Mouse (Mus musculus): ENCODE measurements around the gene Zfp780b. TPM values are rescaled to one million over a fixed set of nuclear protein-coding genes. Genes with fewer than 3 reads are reported as not detected.
"Not testable (repeated sequence)": the region's sequence is repeated elsewhere in the genome, so short reads cannot be mapped to it uniquely, and the experiment has no call there.

The Zfp780b gene
- 8.5 and 10.2 TPM in 2 replicates for polyA plus RNA-seq (2015; fragmentation: Nextera tagmentation; extraction: Ambion mirVana)

- Histone ChIP-seq H3K4me2 (replicated peaks; ENCODE audit: low read depth, low read length) (peak within 1 kb of the TSS; percentile 87), H3K27me3 (replicated peaks; ENCODE audit: insufficient read depth, low read length) (no peaks in the 10 kb centered on the region), H3K4me1 (ENCODE audit: insufficient read depth, low read depth, low read length) (0 out of 2 replicates have a peak, but pooled peaks cover 3% of the 10 kb centered on the region), H3K9me3 (ENCODE audit: low read length) (peaks cover under 1% of the 10 kb centered on the region; the same call in 1 of the 2 replicates), H3K36me3 (ENCODE audit: insufficient read depth, low read length) (no peaks in the 10 kb centered on the region), H3K9ac (replicated peaks; ENCODE audit: low read depth) (peak within 1 kb of the TSS; percentile 81), H3K27ac (ENCODE audit: low read length) (peak within 1 kb of the TSS; percentile 92), H3K4me3 (ENCODE audit: low read depth, low read length) (peak within 1 kb of the TSS; percentile 83)
- TF ChIP-seq EP300 (IDR thresholded peaks at IDR 0.05): no peak
- no peak for TF ChIP-seq CTCF (IDR thresholded peaks at IDR 0.05)
- ATAC-seq (peak; percentile 91), DNase-seq (ENCODE audit: low spot score) (peak; percentile 80)
- under 1% methylated on average over 29 of the region's 29 CpGs for WGBS
Measured at GRCm38 (mm10) chr7:27978683-27979528, at the start of gene Zfp780b. Gene Zfp780b (minus strand): TSS chr7:27979171.

GRCm38 (mm10) chr7:28014445-28014810, 35.5 kb upstream of the Zfp780b start:
- no peak for DNase-seq (ENCODE audit: low spot score)
- H3K27ac ChIP-seq (ENCODE audit: low read length): no peak overlapping the region
- H3K4me1 ChIP-seq (ENCODE audit: insufficient read depth, low read depth, low read length): peaks cover 5% of the 10 kb centered on the region; the same call in 1 of the 2 replicates
- no peak for TF ChIP-seq CTCF (IDR thresholded peaks at IDR 0.05)
- TF ChIP-seq EP300 (IDR thresholded peaks at IDR 0.05): no peak
- H3K27me3 ChIP-seq (replicated peaks; ENCODE audit: insufficient read depth, low read length): no peaks in the 10 kb centered on the region
- peak overlapping the region; percentile 76 for H3K4me3 ChIP-seq (ENCODE audit: low read depth, low read length)
- H3K4me2 ChIP-seq (replicated peaks; ENCODE audit: low read depth, low read length): peak overlapping the region; percentile 79
- H3K9me3 ChIP-seq (ENCODE audit: low read length): no peaks in the 10 kb centered on the region
- H3K9ac ChIP-seq (replicated peaks; ENCODE audit: low read depth): peak overlapping the region; percentile 78
- no peaks in the 10 kb centered on the region for H3K36me3 ChIP-seq (ENCODE audit: insufficient read depth, low read length)
- no peak for ATAC-seq
- WGBS: 21% methylated on average over 7 of the region's 7 CpGs

GRCm38 (mm10) chr7:28013549-28014444, 34.8 kb upstream of the Zfp780b start, which contains the start of gene Zfp850:
Gene Zfp850 (minus strand): TSS chr7:28014115.
- ATAC-seq: peak; percentile 90

GRCm38 (mm10) chr7:28010271-28010670, 31.3 kb upstream of the Zfp780b start:
- Histone ChIP-seq H3K36me3 (ENCODE audit: insufficient read depth, low read length) (no peaks in the 10 kb centered on the region), H3K9me3 (ENCODE audit: low read length) (no peaks in the 10 kb centered on the region), H3K4me2 (replicated peaks; ENCODE audit: low read depth, low read length) (no peak overlapping the region), H3K27me3 (replicated peaks; ENCODE audit: insufficient read depth, low read length) (no peaks in the 10 kb centered on the region), H3K4me1 (ENCODE audit: insufficient read depth, low read depth, low read length) (peaks cover 5% of the 10 kb centered on the region; the same call in 1 of the 2 replicates), H3K27ac (ENCODE audit: low read length) (no peak overlapping the region), H3K4me3 (ENCODE audit: low read depth, low read length) (no peak overlapping the region), H3K9ac (replicated peaks; ENCODE audit: low read depth) (no peak overlapping the region)
- WGBS: 90% methylated on average over 3 of the region's 3 CpGs
- no peak for DNase-seq (ENCODE audit: low spot score)
- ATAC-seq: no peak
- no peak for TF ChIP-seq CTCF (IDR thresholded peaks at IDR 0.05)
- TF ChIP-seq EP300 (IDR thresholded peaks at IDR 0.05): no peak

More at GRCm38 (mm10) chr7:28013549-28014444, 34.8 kb upstream of the Zfp780b start, which contains the start of gene Zfp850:
- TF ChIP-seq CTCF (IDR thresholded peaks at IDR 0.05) (no peak), EP300 (IDR thresholded peaks at IDR 0.05) (no peak)
- peak within 1 kb of the TSS; percentile 78 for H3K9ac ChIP-seq (replicated peaks; ENCODE audit: low read depth)
- H3K36me3 ChIP-seq (ENCODE audit: insufficient read depth, low read length): no peaks in the 10 kb centered on the region
- H3K4me2 ChIP-seq (replicated peaks; ENCODE audit: low read depth, low read length): peak within 1 kb of the TSS; percentile 79
- WGBS: under 1% methylated on average over 47 of the region's 47 CpGs
- H3K4me3 ChIP-seq (ENCODE audit: low read depth, low read length): peak within 1 kb of the TSS; percentile 76
- H3K27ac ChIP-seq (ENCODE audit: low read length): no peak within 1 kb of the TSS
- no peaks in the 10 kb centered on the region for H3K9me3 ChIP-seq (ENCODE audit: low read length)
- H3K4me1 ChIP-seq (ENCODE audit: insufficient read depth, low read depth, low read length): peaks cover 5% of the 10 kb centered on the region; the same call in 1 of the 2 replicates
- H3K27me3 ChIP-seq (replicated peaks; ENCODE audit: insufficient read depth, low read length): no peaks in the 10 kb centered on the region
- peak; percentile 81 for DNase-seq (ENCODE audit: low spot score)

GRCm38 (mm10) chr7:27982197-27982596, 3.2 kb upstream of the Zfp780b start:
- 71% methylated on average over 2 of the region's 2 CpGs for WGBS
- ATAC-seq: no peak

GRCm38 (mm10) chr7:27949451-27949850, 29.5 kb downstream of the Zfp780b start:
- H3K4me1 ChIP-seq (ENCODE audit: insufficient read depth, low read depth, low read length); H3K9ac ChIP-seq (replicated peaks; ENCODE audit: low read depth); H3K4me2 ChIP-seq (replicated peaks; ENCODE audit: low read depth, low read length); H3K27ac ChIP-seq (ENCODE audit: low read length); DNase-seq (ENCODE audit: low spot score); ATAC-seq; H3K27me3 ChIP-seq (replicated peaks; ENCODE audit: insufficient read depth, low read length); H3K9me3 ChIP-seq (ENCODE audit: low read length); H3K36me3 ChIP-seq (ENCODE audit: insufficient read depth, low read length); H3K4me3 ChIP-seq (ENCODE audit: low read depth, low read length): not testable (repeated sequence)
- 90% methylated on average over 13 of the region's 13 CpGs for WGBS

More at GRCm38 (mm10) chr7:27982197-27982596, 3.2 kb upstream of the Zfp780b start:
- Histone ChIP-seq H3K4me2 (replicated peaks; ENCODE audit: low read depth, low read length) (no peak overlapping the region), H3K4me1 (ENCODE audit: insufficient read depth, low read depth, low read length) (0 out of 2 replicates have a peak, but pooled peaks cover 3% of the 10 kb centered on the region), H3K27ac (ENCODE audit: low read length) (no peak overlapping the region), H3K27me3 (replicated peaks; ENCODE audit: insufficient read depth, low read length) (no peaks in the 10 kb centered on the region), H3K36me3 (ENCODE audit: insufficient read depth, low read length) (no peaks in the 10 kb centered on the region), H3K9ac (replicated peaks; ENCODE audit: low read depth) (no peak overlapping the region), H3K9me3 (ENCODE audit: low read length) (peaks cover 14% of the 10 kb centered on the region; the same call in 1 of the 2 replicates), H3K4me3 (ENCODE audit: low read depth, low read length) (no peak overlapping the region)
- TF ChIP-seq EP300 (IDR thresholded peaks at IDR 0.05) (no peak), CTCF (IDR thresholded peaks at IDR 0.05) (no peak)
- no peak for DNase-seq (ENCODE audit: low spot score)

Data from lung, postnatal 0 days (tissue).